Mouse (Mus musculus): Measurements from ENCODE around the gene Ercc6l.
A peak's percentile ranks its signal among the peaks of the same experiment; 100 is the strongest.

DNA sequence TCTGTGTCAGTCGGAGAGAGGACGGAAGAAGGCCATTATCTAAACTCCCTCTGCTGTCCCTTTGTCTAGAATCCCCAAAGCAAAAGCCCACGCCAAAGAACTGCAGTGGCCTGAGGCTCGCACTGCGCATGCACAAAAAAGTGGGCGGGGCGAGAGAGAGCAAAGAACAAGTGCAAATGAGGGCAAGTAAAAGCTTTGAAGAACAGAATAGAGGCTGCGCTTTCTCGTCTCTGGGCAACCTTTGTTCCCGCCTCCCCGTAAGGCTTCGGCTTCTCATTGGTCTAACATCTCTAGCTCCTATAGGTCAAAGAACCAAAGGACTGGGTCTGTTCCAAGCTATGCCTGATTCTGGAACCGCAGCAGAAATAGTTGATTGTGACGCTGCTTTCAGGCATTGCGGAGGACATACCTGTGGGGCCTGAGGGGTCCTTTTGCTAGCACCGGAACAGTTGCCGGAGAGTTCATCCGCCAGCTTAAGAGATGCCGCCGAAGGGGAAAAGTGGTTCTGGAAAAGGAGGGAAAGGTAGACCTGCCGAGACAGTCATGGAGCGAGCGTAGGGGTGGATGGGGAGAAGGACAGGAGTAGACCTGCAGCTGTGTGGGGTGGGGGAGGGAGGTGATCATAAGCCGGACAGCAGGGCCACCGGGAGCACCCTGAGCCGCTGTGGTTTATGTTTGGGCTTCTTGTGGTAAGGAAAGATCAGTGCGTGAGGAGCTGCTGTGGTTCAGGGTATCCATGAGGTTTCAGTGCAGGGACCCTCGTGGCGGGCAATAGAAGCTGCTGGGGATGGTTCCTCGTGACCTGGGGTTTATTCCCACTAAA is 37.6 kb downstream of the Ercc6l start, which contains the start of gene Pin4:
- TF ChIP-seq POLR2A (IDR thresholded peaks at IDR 0.05; ENCODE audit: borderline replicate concordance, extremely low read depth, low read depth, low read length) (peak; percentile 35; the same call in 1 of the 2 replicates), CTCF (IDR thresholded peaks at IDR 0.05; ENCODE audit: insufficient read depth, low read length) (no peak)

Measured in lung, adult 2 months (tissue).